Mouse (Mus musculus): ENCODE data around the gene Edil3.

DNA sequence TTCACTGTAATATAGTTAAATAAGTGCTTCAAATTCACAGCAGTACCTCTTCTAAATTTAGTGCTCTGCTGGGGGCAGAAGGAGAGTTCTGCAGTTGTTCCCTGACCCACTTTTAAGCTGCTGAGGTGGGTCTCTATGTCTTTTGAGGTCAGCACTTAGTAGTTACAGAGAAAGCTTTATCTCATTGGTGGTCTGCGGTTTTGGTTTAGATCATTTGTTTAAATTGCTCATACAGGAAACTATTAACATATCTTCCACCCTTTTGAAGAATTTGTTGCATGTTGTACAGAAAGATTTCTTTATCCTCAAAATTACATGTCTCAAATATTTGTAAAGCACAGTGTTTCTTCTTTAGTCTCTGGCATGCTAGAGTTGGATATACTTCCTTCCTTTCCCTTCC lies 12.5 kb downstream of the Edil3 start:
- TF ChIP-seq CTCF (IDR thresholded peaks at IDR 0.05; ENCODE audit: control insufficient read depth, insufficient read depth, low read length) (no peak), POLR2A (IDR thresholded peaks at IDR 0.05; ENCODE audit: borderline replicate concordance, control insufficient read depth, low read depth, low read length) (no peak)
